Mouse (Mus musculus): ENCODE data around the gene Ccnd1. TPM values are rescaled to one million over a fixed set of nuclear protein-coding genes. Genes with fewer than 3 reads are reported as not detected.

Gene Ccnd1
- polyA plus RNA-seq, 1 experiment = 42.5 TPM

DNA sequence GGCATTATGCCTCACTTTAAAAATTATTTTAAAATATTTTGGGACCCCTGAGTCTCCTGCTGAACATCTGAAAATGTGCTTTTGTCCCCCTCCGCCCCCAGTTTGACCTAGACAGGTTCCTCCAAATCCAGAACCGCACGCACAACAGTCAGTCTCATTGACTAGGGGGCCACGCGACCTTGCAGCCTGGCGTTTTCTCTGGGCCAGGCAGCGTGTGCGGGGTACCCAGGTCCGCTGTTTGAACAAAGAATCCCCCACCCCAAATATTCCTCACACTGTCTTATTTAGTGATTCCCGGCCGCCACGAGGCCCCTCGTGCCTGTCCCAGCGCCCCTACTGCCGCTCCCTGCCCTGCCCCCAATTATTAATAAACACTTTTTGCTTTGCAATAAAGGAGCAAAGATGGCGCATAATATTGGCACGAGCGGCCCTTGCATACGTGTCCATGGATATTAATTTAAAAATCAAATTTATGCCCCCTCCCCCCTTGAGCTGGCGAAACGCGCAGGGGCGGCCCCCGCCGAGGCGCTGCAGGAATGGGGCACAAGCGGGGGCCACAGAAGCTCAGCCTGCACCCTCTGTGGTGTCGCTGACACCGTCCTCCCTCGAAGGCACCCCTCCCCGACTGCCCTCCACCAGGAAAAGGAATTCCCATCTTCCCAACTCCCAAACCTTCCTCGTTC, 923 bp downstream of the Ccnd1 start:
- TF ChIP-seq CTCF (IDR thresholded peaks at IDR 0.05; ENCODE audit: extremely low read depth, insufficient read length, insufficient replicate concordance, low read depth, low read length) (no peak), POLR2A (IDR thresholded peaks at IDR 0.05; ENCODE audit: low read depth, low read length) (no peak)
- Histone ChIP-seq H3K4me1 (ENCODE audit: control insufficient read depth, insufficient read depth, insufficient read length, low read length) (peaks cover 17% of the 10 kb centered on the region), H3K4me3 (ENCODE audit: low read depth, low read length) (peak overlapping the region; percentile 81), H3K27ac (ENCODE audit: insufficient read depth, low read depth, low read length) (peak overlapping the region; percentile 68), H3K27me3 (ENCODE audit: control insufficient read depth, insufficient read depth, low read length) (0 out of 2 replicates have a peak, but pooled peaks cover 3% of the 10 kb centered on the region), H3K36me3 (ENCODE audit: control insufficient read depth, insufficient read depth, low read length) (peaks cover 21% of the 10 kb centered on the region)
- WGBS = under 1% methylated on average over 32 of the region's 32 CpGs

GRCm38 (mm10) chr7:144937899-144938517, 1.7 kb downstream of the Ccnd1 start:
- Histone ChIP-seq H3K27me3 (ENCODE audit: control insufficient read depth, insufficient read depth, low read length) (0 out of 2 replicates have a peak, but pooled peaks cover 3% of the 10 kb centered on the region), H3K4me3 (ENCODE audit: low read depth, low read length) (peak overlapping the region; percentile 81), H3K36me3 (ENCODE audit: control insufficient read depth, insufficient read depth, low read length) (peaks cover 24% of the 10 kb centered on the region), H3K27ac (ENCODE audit: insufficient read depth, low read depth, low read length) (peak overlapping the region; percentile 6), H3K4me1 (ENCODE audit: control insufficient read depth, insufficient read depth, insufficient read length, low read length) (peaks cover 14% of the 10 kb centered on the region)
- 2% methylated on average over 39 of the region's 39 CpGs for WGBS
- TF ChIP-seq CTCF (IDR thresholded peaks at IDR 0.05; ENCODE audit: extremely low read depth, insufficient read length, insufficient replicate concordance, low read depth, low read length) = no peak
- TF ChIP-seq POLR2A (IDR thresholded peaks at IDR 0.05; ENCODE audit: low read depth, low read length) = no peak

DNA sequence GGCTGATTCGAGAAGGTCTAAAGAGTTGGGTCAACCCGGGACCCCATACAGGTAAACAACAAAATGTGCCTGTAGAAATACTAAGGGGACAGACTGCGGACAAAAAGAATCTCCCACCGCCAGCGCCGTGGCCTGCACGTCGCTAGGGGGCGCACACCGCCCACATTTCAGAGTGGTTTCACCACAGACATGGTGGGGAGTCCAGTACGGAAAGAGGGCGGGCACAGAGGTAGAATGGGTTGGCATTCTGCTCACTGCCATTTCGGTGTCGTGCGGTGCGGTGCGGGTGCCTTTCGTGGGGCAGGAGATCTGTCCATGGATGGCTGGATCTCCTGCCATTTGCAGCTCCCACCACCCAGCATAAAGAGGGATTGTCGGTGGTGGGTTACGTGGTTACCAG, 2.2 kb downstream of the Ccnd1 start:
- Histone ChIP-seq H3K4me3 (ENCODE audit: low read depth, low read length) (peak overlapping the region; percentile 81), H3K36me3 (ENCODE audit: control insufficient read depth, insufficient read depth, low read length) (peaks cover 26% of the 10 kb centered on the region), H3K4me1 (ENCODE audit: control insufficient read depth, insufficient read depth, insufficient read length, low read length) (peaks cover 9% of the 10 kb centered on the region; the same call in 1 of the 2 replicates), H3K27me3 (ENCODE audit: control insufficient read depth, insufficient read depth, low read length) (no peaks in the 10 kb centered on the region), H3K27ac (ENCODE audit: insufficient read depth, low read depth, low read length) (peak overlapping the region; percentile 6)
- TF ChIP-seq POLR2A (IDR thresholded peaks at IDR 0.05; ENCODE audit: low read depth, low read length) (no peak), CTCF (IDR thresholded peaks at IDR 0.05; ENCODE audit: extremely low read depth, insufficient read length, insufficient replicate concordance, low read depth, low read length) (peak; percentile 94)
- 1% methylated on average over 20 of the region's 20 CpGs for WGBS

DNA sequence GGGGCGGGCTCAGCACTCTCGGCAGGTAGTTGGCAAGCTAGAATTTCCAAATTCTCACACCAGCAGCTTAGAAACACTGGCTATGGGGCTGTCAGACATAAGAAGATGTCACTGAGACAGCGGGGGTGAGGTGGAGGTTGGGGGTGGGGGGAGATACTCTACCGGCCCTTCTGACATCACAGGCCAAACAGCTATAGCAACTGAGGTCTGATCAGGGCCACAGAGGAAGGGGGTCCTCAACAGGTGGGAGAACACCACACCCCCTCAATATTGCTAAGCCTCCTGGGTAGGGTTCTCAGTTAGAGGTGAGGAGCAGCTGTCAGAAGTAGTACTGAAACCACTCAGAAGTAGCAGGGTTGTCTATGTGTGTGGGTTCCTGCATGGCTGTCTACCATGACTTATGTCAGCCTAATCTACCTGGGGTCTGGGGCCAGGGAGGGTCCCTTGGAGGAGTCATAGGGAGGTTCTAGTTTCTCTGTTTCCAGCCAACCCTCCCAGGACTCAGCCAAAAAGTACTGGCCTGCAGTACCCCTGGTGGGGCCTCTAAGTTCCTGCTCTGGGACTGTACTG, 3.3 kb downstream of the Ccnd1 start:
- Histone ChIP-seq H3K4me3 (ENCODE audit: low read depth, low read length) (no peak overlapping the region), H3K27ac (ENCODE audit: insufficient read depth, low read depth, low read length) (no peak overlapping the region), H3K4me1 (ENCODE audit: control insufficient read depth, insufficient read depth, insufficient read length, low read length) (peaks cover 4% of the 10 kb centered on the region; the same call in 1 of the 2 replicates), H3K27me3 (ENCODE audit: control insufficient read depth, insufficient read depth, low read length) (no peaks in the 10 kb centered on the region), H3K36me3 (ENCODE audit: control insufficient read depth, insufficient read depth, low read length) (peaks cover 30% of the 10 kb centered on the region)
- no peak for TF ChIP-seq CTCF (IDR thresholded peaks at IDR 0.05; ENCODE audit: extremely low read depth, insufficient read length, insufficient replicate concordance, low read depth, low read length)
- no peak for TF ChIP-seq POLR2A (IDR thresholded peaks at IDR 0.05; ENCODE audit: low read depth, low read length)
- 83% methylated on average over 4 of the region's 4 CpGs for WGBS

GRCm38 (mm10) chr7:144935563-144935962, 4.2 kb downstream of the Ccnd1 start:
- H3K36me3 ChIP-seq (ENCODE audit: control insufficient read depth, insufficient read depth, low read length) = peaks cover 36% of the 10 kb centered on the region
- H3K27ac ChIP-seq (ENCODE audit: insufficient read depth, low read depth, low read length) = no peak overlapping the region
- 66% methylated on average over 5 of the region's 5 CpGs for WGBS
- peaks cover 2% of the 10 kb centered on the region; the same call in 1 of the 2 replicates for H3K4me1 ChIP-seq (ENCODE audit: control insufficient read depth, insufficient read depth, insufficient read length, low read length)
- H3K4me3 ChIP-seq (ENCODE audit: low read depth, low read length) = no peak overlapping the region
- TF ChIP-seq POLR2A (IDR thresholded peaks at IDR 0.05; ENCODE audit: low read depth, low read length) = no peak
- peak; percentile 35; the same call in 1 of the 2 replicates for TF ChIP-seq CTCF (IDR thresholded peaks at IDR 0.05; ENCODE audit: extremely low read depth, insufficient read length, insufficient replicate concordance, low read depth, low read length)
- no peaks in the 10 kb centered on the region for H3K27me3 ChIP-seq (ENCODE audit: control insufficient read depth, insufficient read depth, low read length)

DNA sequence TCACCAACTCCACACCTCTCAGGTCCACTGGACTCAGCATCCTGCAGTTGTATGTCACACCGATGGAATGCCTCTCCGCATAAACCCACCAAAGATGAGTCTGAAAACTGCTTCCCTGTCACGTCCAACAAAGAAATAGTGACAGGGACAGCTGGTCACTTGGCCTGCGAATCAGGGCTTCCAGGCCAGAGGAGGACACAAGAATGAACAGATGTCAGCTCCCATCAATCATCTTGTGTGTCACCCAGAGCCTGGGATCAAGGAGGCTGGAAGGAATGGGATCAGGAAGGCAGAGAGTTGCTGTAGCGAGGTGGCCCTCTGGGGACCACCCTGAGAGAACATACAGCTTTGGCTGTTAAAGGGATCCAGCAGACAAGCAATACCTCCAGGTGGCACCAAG, 4.8 kb downstream of the Ccnd1 start:
- no peak overlapping the region for H3K4me3 ChIP-seq (ENCODE audit: low read depth, low read length)
- H3K27ac ChIP-seq (ENCODE audit: insufficient read depth, low read depth, low read length) = no peak overlapping the region
- H3K4me1 ChIP-seq (ENCODE audit: control insufficient read depth, insufficient read depth, insufficient read length, low read length) = no peaks in the 10 kb centered on the region; the same call in 1 of the 2 replicates
- H3K27me3 ChIP-seq (ENCODE audit: control insufficient read depth, insufficient read depth, low read length) = no peaks in the 10 kb centered on the region
- no peak for TF ChIP-seq POLR2A (IDR thresholded peaks at IDR 0.05; ENCODE audit: low read depth, low read length)
- TF ChIP-seq CTCF (IDR thresholded peaks at IDR 0.05; ENCODE audit: extremely low read depth, insufficient read length, insufficient replicate concordance, low read depth, low read length) = no peak
- H3K36me3 ChIP-seq (ENCODE audit: control insufficient read depth, insufficient read depth, low read length) = peaks cover 41% of the 10 kb centered on the region
- WGBS = 85% methylated on average over 5 of the region's 5 CpGs

DNA sequence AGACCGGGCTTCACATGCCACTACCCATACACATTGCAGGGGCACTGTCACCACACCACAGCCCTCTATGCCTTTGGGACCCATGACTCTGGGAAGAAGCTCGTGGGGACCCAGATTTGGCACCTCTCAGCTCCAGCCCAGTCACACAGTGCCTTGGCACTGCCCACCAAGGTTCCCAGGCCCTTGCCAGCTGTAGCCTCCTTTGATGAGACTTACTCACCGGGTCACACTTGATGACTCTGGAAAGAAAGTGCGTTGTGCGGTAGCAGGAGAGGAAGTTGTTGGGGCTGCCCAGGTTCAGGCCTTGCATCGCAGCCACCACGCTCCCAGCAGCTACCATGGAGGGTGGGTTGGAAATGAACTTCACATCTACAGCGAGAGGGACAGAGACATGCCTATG, 5.9 kb downstream of the Ccnd1 start:
- TF ChIP-seq POLR2A (IDR thresholded peaks at IDR 0.05; ENCODE audit: low read depth, low read length) (no peak), CTCF (IDR thresholded peaks at IDR 0.05; ENCODE audit: extremely low read depth, insufficient read length, insufficient replicate concordance, low read depth, low read length) (no peak)
- peaks cover 45% of the 10 kb centered on the region for H3K36me3 ChIP-seq (ENCODE audit: control insufficient read depth, insufficient read depth, low read length)
- H3K27ac ChIP-seq (ENCODE audit: insufficient read depth, low read depth, low read length) = no peak overlapping the region
- no peaks in the 10 kb centered on the region for H3K27me3 ChIP-seq (ENCODE audit: control insufficient read depth, insufficient read depth, low read length)
- no peak overlapping the region for H3K4me3 ChIP-seq (ENCODE audit: low read depth, low read length)
- WGBS = 78% methylated on average over 8 of the region's 8 CpGs
- no peaks in the 10 kb centered on the region for H3K4me1 ChIP-seq (ENCODE audit: control insufficient read depth, insufficient read depth, insufficient read length, low read length)

All from small intestine, adult 2 months (tissue).